Mouse (Mus musculus) urinary bladder, postnatal 14 days (tissue): ENCODE measurements around the gene Apc2.

ENCODE experiments used
- DNase-seq: peaks from one replicate; pipeline ENCODE4 v3.0.0; 2021; ENCODE audit warnings: low spot score

Gene Apc2

GRCm38 (mm10) chr10:80321014-80321669 lies 25.4 kb downstream of the Apc2 start:
- DNase-seq, result no peak

GRCm38 (mm10) chr10:80321670-80322581 lies 26.1 kb downstream of the Apc2 start:
- DNase-seq, result no peak

GRCm38 (mm10) chr10:80322811-80323211 lies 27.0 kb downstream of the Apc2 start:
- DNase-seq, result no peak

- DNase-seq, result peak; percentile 80
These were observed 27.7 kb downstream of the Apc2 start for GRCm38 (mm10) chr10:80323261-80324119.

- DNase-seq, result no peak
These were observed 28.6 kb downstream of the Apc2 start for GRCm38 (mm10) chr10:80324120-80325037.

GRCm38 (mm10) chr10:80325045-80325444 lies 29.3 kb downstream of the Apc2 start:
- no peak for DNase-seq

GRCm38 (mm10) chr10:80329273-80330081 lies 33.7 kb downstream of the Apc2 start, which contains the start of the genes Pcsk4 and Reep6:
TSS of gene Pcsk4 (minus strand) at chr10:80329498.
TSS of gene Reep6 (plus strand) at chr10:80329953.
- peak; percentile 97 for DNase-seq

GRCm38 (mm10) chr10:80330084-80330483 lies 34.3 kb downstream of the Apc2 start:
- DNase-seq, result no peak

- DNase-seq, result no peak
These were observed 35.1 kb downstream of the Apc2 start for GRCm38 (mm10) chr10:80330888-80331287.

- DNase-seq, result no peak
These were observed 36.1 kb downstream of the Apc2 start for GRCm38 (mm10) chr10:80331636-80332524.

- DNase-seq, result no peak
These were observed 36.8 kb downstream of the Apc2 start for GRCm38 (mm10) chr10:80332525-80332989.

GRCm38 (mm10) chr10:80336263-80336662 lies 40.5 kb downstream of the Apc2 start:
- DNase-seq, result no peak

GRCm38 (mm10) chr10:80339941-80340750 lies 44.4 kb downstream of the Apc2 start:
- DNase-seq, result peak; percentile 87

- no peak for DNase-seq
These were observed 45.2 kb downstream of the Apc2 start for GRCm38 (mm10) chr10:80341026-80341425.

GRCm38 (mm10) chr10:80341491-80342304 lies 45.9 kb downstream of the Apc2 start:
- no peak for DNase-seq

- no peak for DNase-seq
These were observed 46.5 kb downstream of the Apc2 start for GRCm38 (mm10) chr10:80342305-80342748.

GRCm38 (mm10) chr10:80342749-80343424 lies 47.1 kb downstream of the Apc2 start:
- peak; percentile 71 for DNase-seq
